Mouse (Mus musculus): ENCODE measurements around the gene Srsf2.
A peak's percentile ranks its signal among the peaks of the same experiment; 100 is the strongest.
"Not testable (repeated sequence)": the region's sequence is repeated elsewhere in the genome, so short reads cannot be mapped to it uniquely, and the experiment has no call there.

Gene Srsf2

DNA sequence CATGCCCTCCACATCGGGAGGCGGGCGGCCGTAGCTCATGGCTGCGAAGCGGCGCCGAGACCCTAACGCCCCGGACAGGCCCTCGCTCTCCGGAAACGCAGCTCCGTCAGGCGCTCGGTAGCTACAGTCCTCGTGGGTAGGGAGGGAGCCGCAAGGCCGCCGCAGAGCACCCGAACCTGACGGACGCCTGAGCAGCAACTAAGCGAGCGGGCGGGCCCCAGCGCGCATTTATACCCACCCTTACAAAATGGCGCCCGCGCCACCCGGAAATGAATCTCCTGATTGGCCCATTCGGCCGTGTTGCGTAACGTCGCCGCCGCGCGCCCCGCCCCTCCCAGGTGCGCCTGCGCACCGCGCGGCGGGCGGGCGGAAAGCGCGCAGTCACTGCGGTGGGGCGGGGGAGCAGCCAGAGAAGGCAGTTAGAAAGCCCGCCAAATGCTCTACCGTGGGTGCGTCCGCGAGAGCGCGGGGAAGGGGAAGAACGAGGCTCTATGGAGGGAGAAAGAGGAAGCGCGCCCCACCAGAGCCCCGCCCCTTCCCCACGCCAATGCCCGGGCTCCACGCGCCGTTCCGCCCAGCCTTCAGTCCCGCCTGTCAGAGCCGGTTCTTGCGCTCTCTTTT is at the start of gene Srsf2:
Gene Srsf2, minus strand, starts transcription at position 204 of the 621 bp plus-strand sequence.
- peak; percentile 97 for DNase-seq

GRCm38 (mm10) chr11:116902588-116902987 is 49.7 kb upstream of the Srsf2 start:
- DNase-seq, result not testable (repeated sequence)

DNA sequence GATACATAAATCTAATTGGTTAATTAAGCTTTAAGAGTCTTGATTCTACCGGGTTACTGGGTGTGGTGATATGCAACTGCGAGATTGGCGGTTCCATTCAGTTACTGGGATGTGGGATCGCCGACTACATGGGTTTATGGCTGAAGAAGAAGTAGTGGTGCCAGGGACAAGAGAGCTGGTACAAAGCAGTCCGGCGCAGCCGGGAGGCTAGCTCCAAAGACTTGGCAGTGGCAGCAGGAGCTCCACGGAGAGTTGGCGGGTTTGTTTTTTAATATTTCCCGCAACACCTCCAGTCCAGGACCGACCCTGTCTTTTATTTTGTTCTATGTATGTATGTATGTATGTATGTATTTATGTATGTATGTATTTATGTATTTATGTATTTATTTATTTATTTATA is 46.4 kb upstream of the Srsf2 start:
- DNase-seq, result no peak

DNA sequence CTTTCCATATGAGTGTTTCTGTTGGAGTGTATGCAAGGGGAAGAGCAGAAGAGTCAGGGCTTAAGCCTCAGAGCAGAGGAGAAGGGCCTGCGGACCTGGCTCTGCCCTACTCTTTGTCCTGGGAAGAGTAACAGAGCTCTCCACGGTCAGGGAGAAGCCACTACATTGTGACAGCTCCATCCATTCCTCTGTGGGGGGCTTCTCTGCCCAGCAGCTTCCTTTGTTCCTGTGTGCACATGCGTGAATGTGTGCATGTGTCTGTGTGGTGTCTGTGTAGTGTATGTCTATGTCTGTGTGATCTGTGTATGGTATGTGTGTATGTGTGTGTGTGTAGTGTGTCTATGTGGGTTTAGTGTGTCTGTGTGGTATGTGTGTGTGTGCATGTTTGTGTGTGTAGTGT is 42.5 kb upstream of the Srsf2 start:
- DNase-seq, result no peak

DNA sequence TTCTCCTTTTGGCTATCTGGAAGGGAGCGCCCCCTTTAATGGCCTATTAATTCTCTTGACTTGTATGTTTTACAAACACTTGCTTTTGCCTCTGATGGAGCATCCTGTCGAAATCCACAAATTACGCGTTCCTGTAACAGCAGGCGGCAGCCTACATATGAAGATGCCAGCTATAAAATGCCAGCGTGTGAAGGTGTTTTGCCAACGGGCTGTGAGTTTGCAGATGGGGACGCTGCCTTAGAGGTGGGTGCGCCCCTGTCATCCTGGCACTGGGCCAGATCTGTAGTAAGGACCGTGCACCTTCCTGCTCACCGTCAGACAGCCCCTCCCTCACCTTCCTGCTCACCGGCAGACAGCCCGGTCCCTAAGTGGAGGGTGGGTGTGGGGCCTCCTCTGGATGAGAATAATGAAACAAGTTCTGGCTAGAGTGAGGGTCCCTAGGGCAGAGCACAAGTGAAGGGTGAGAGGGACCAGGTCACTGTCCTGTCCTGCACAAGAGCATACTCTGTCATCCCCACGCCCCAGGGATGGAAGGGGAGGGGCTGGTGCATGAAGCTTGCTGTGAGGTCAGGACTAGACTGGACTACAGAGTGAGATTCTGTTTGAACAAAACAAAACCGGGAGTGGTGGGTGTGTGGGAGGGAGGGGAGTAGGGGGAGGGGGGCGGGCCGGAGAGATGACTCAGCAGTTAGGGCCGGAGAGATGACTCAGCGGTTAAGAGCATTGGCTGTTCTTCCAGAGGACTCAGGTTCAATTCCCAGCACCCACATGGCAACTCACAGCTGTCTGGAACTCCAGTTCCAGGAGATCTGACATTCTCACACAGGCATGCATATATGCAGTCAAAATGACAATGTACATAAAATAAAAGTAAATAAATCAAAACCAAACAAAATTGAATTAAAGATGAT is 40.9 kb upstream of the Srsf2 start:
- DNase-seq, result no peak

DNA sequence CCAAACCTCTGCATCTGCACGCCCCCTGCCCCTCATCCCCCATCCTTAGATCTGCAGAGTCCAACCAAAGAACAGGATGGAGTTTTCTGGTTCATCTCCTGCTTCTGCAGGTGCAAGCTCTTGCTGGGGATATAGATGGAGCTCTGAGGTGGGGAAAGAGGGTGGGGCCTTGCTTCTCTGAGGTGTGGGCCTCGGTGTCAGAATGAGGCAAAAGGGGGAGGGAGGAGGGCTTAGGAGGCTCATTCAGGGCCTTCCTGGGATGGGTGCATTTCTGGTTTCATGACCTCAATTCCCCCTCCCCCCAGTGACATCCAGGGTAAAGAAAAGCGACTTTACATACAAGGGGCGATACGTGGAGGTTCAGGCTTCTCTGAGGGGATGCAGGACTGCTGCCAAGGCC is 34.2 kb upstream of the Srsf2 start:
- DNase-seq, result no peak

DNA sequence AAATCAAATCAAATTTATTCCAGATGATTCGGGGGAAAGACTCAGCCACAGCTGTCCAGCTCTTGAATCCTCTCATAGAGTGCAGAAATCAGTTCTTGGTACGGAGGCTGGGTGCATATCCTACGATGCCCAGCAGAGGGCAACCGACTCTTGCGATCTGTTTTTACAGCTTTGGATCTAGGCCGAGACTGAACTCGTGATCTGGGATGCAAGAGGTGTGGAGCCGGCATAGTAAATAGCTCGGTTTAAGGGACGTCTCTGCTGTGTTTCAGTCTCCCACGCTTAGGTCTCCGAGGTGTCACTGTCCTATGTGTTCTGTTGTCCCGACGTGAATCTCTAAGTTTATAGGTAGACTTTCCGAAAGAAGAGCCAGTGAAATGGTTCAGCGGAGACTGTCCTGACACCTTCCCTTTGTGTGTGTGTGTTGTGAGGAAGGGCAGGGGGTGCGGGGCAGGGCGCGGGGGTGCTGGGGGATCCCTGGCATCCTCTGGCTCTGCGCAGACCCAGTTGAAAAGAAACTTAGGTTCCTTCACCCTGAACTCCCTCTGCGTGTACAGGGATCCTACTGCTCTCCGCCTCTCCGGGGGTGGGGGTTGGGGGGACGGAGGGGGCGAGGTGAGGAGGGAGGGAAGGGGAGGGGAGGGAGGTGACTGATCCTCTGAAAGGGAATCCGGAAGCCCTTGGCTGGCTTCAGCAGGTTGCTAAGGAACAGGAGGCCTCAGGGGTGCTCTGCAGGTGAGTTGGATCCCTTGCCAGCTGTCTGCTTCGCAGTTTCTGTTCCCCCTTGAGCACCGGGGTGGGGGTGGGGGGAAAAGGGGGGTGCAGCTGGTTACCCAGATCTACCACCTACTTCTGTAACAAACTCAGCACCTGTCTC is 32.6 kb upstream of the Srsf2 start:
- peak; percentile 86 for DNase-seq

GRCm38 (mm10) chr11:116884061-116884460 is 31.2 kb upstream of the Srsf2 start:
- no peak for DNase-seq

GRCm38 (mm10) chr11:116882446-116882845 is 29.6 kb upstream of the Srsf2 start:
- DNase-seq, result no peak

DNA sequence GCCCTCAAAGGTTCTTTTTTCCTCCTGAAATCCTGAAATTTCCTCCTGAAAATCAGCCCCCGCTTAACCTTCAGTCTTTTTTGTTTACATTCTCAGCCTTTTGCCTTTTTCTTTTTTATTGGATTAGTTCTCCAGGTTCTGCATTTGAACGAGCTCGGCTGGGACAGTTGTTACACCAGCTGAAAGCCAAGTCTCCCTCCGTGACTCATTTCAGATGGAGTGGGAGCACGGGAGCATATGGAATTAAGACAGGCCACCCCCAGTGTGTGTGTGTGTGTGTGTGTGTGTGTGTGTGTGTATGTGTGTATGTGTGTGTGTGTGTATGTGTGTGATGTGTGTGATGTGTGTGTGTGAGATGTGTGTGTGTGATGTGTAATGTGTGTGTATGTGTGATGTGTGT is 28.5 kb upstream of the Srsf2 start:
- no peak for DNase-seq

DNA sequence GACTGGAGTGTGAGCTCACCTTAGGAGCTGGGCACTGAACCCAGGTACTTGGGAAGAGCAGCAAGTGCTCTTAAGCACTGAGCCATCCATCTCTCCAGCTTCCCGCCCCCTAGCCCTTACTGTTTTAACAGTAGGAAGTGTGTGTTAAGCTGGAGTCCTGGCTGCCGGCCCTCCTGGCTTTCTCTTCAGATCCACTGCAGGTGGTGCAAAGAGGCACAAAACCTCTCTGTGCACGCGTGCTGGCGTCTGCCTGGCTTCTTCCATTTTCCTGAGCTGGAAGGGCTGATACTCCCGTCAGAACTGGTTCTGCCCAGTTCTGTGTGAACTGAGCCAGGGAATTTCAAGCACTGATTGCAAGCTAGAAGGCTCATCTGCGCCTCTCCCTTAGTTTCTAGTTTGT is 27.9 kb upstream of the Srsf2 start:
- DNase-seq, result no peak

DNA sequence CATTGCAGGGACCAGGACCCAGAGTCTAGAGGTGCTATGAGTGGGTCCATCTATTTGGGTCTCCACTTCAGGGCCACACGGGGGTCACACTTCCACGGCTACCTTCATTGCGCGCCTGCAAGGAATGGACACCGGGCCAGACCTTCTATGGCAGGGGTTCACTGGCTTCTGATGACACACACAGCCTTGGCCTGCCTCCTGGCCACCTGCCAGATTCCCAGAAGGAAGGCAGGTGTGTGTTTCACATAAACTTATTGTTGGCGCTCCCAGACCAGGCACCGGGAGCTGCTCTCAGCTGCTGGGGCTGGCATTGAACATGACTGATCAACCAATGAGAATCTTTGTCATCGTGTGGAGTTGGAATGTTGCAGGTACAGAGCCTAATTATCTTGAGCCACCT is 25.6 kb upstream of the Srsf2 start:
- no peak for DNase-seq

DNA sequence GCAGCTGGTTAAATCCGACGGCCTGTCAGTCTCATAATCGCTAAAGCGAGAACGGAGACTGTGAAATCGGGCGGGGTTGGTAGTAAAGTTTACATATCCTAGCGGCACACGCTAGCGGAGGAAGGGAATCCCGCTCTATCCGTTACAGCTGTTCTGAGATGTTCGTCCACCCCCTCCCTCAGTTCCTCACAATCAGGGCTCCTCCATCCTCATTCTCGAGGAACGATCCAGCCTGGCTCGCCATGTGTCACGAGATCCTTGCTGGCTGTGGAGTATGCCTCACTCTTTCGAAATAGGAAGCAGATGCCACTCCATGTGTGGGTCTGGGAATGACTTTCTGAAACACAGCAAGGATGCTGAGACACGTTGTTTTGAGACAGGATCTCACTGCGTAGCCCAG is 21.1 kb upstream of the Srsf2 start:
- DNase-seq, result no peak

GRCm38 (mm10) chr11:116871538-116871937 is 18.6 kb upstream of the Srsf2 start:
- no peak for DNase-seq

- DNase-seq, result no peak
Measured at GRCm38 (mm10) chr11:116869641-116870040, 16.7 kb upstream of the Srsf2 start.

GRCm38 (mm10) chr11:116869223-116869622 is 16.3 kb upstream of the Srsf2 start:
- DNase-seq, result no peak

DNA sequence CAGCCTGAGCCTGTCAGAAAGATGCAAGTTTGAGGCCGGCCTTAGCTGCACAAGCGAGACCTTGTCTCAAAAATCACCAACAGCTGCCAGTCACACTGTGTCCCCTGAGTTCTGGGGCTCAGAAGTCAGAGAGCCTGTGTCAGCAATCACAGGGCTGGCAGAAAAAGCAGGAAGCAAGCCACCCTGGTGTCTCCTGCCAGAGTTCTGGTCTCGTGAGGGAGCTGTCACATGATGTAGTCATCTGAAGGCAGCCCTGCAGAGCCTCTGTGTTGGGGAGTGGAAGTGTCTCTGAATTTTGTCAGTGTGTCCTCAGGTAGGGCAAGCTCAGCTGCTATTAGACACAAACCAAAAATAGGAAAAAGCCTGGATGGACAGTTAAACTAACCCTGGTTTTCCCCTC is 15.2 kb upstream of the Srsf2 start:
- no peak for DNase-seq

DNA sequence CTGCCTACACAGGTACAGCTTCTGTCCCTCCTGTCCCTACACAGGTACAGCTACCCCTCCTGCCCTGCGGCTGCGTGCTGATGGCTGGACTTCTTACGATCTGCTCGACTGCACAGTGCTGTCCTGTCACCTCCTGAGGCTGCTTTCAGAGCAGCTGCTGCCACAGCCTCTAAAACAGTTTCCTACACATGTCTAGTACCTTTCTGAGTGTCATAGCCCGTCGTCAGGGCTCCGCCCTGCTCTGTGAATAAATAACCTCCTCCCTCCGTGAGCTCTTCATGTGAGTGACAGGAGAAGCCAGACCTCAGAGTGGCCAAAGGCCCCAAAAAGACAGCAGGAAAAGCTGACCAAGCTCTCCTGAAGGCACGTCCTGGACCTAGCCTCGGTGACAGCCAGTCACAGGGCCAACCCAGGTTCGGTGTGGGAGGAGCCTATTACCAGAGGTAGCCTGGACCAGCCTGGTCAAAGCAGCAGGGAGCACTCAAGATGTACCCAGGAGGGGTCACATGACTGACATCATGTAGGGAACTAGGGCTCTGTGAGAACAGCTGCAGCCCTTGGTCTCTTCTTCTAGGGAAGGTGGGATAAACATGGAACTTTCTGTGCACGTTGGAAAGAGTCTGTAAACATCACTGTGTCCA is 13.2 kb upstream of the Srsf2 start:
- no peak for DNase-seq

GRCm38 (mm10) chr11:116864444-116864843 is 11.6 kb upstream of the Srsf2 start:
- DNase-seq, result no peak

DNA sequence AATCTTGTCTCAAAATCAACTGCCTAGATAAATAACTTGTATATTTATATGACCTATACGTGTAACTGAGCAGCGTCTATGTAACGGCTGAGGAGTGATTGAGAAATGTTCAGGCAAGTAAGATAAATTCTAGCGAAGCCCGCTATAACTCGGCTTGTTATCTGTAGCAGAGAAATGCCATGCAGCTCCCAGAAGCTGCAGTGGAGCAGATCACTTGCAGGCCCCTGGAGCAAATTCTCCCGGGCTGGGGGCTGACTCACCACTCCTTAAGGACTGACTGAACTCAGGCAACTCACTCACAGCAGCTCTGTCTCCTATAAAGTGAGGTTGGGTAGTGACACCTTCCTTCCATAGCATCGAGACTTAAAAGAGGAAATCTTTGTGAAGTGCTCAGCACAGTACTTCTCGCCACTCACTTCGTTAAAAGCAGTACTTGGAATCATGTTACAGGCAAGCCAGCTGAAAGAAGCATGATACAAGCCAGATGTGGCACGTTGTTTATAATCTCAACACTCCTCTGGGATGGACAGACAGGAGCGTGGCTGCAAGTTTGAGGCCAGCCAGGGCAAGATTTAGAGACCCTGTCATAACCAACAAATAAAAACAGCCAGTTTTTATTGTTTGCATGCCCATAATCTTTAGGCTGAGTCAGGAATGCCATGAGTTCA is 4.4 kb upstream of the Srsf2 start:
- DNase-seq, result no peak

GRCm38 (mm10) chr11:116854279-116854678 is 1.4 kb upstream of the Srsf2 start:
- DNase-seq, result no peak

DNA sequence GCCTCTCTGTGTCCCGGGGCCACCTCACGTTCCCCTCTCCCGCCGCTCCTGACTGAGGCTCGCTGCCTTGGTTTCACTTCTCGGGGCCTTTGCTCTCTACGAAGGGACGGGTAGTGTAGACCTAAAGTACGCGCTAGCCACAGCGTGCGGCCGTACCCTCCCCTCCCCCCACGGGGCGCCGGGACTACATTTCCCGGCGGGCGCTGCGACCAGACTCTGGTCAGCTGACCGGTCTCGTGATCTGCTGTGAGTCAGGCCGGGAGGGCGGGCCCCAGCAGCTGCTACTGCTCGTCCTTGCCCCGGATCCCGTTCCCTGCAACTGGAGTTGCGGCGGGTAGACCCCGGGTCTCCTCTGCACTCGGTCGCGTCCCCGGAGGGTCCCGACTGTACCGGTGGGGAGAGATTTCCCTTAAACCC is 626 bp upstream of the Srsf2 start:
- peak; percentile 98 for DNase-seq
